Mouse (Mus musculus): ENCODE measurements around the gene 1700030J22Rik. TPM values are rescaled to one million over a fixed set of nuclear protein-coding genes. Genes with fewer than 3 reads are reported as not detected.
A peak's percentile ranks its signal among the peaks of the same experiment; 100 is the strongest.

1700030J22Rik gene
- total RNA-seq, 2 experiments from 2014 or later, result not detected

GRCm38 (mm10) chr8:116952428-116952827 lies 26.3 kb downstream of the 1700030J22Rik start:
- no peak for ATAC-seq (replicated peaks; ENCODE audit: poor library complexity)

GRCm38 (mm10) chr8:116951778-116952177 lies 27.0 kb downstream of the 1700030J22Rik start:
- ATAC-seq (replicated peaks; ENCODE audit: poor library complexity), result no peak

GRCm38 (mm10) chr8:116951369-116951768 lies 27.4 kb downstream of the 1700030J22Rik start:
- 0 out of 2 replicates have a peak, but pooled peaks have one; percentile 21 for ATAC-seq (replicated peaks; ENCODE audit: poor library complexity)

GRCm38 (mm10) chr8:116947589-116947988 lies 31.2 kb downstream of the 1700030J22Rik start:
- ATAC-seq (replicated peaks; ENCODE audit: poor library complexity), result no peak

GRCm38 (mm10) chr8:116946851-116947250 lies 31.9 kb downstream of the 1700030J22Rik start:
- ATAC-seq (replicated peaks; ENCODE audit: poor library complexity), result no peak

- ATAC-seq (replicated peaks; ENCODE audit: poor library complexity), result peak; percentile 15
These were observed 32.4 kb downstream of the 1700030J22Rik start for GRCm38 (mm10) chr8:116946268-116946838.

- ATAC-seq (replicated peaks; ENCODE audit: poor library complexity), result peak; percentile 30
These were observed 33.4 kb downstream of the 1700030J22Rik start for GRCm38 (mm10) chr8:116945169-116945910.

- ATAC-seq (replicated peaks; ENCODE audit: poor library complexity), result no peak
These were observed 34.4 kb downstream of the 1700030J22Rik start for GRCm38 (mm10) chr8:116944385-116944696.

GRCm38 (mm10) chr8:116943555-116944384 lies 35.0 kb downstream of the 1700030J22Rik start:
- ATAC-seq (replicated peaks; ENCODE audit: poor library complexity), result 0 out of 2 replicates have a peak, but pooled peaks have one; percentile 7

GRCm38 (mm10) chr8:116943161-116943554 lies 35.6 kb downstream of the 1700030J22Rik start, which contains the start of gene Atmin:
Gene Atmin (plus strand): TSS chr8:116943393.
- peak; percentile 62 for ATAC-seq (replicated peaks; ENCODE audit: poor library complexity)

- ATAC-seq (replicated peaks; ENCODE audit: poor library complexity), result peak; percentile 40
These were observed 36.3 kb downstream of the 1700030J22Rik start for GRCm38 (mm10) chr8:116942284-116943058.

- no peak for ATAC-seq (replicated peaks; ENCODE audit: poor library complexity)
These were observed 43.3 kb downstream of the 1700030J22Rik start for GRCm38 (mm10) chr8:116935506-116935905.

- ATAC-seq (replicated peaks; ENCODE audit: poor library complexity), result no peak
These were observed 43.8 kb downstream of the 1700030J22Rik start for GRCm38 (mm10) chr8:116934976-116935375.

GRCm38 (mm10) chr8:116928588-116928987 lies 50.2 kb downstream of the 1700030J22Rik start:
- peak; percentile 59 for ATAC-seq (replicated peaks; ENCODE audit: poor library complexity)

GRCm38 (mm10) chr8:116927880-116928279 lies 50.9 kb downstream of the 1700030J22Rik start:
- peak; percentile 88 for ATAC-seq (replicated peaks; ENCODE audit: poor library complexity)

GRCm38 (mm10) chr8:116923526-116923925 lies 55.2 kb downstream of the 1700030J22Rik start:
- no peak for ATAC-seq (replicated peaks; ENCODE audit: poor library complexity)

- no peak for ATAC-seq (replicated peaks; ENCODE audit: poor library complexity)
These were observed 56.5 kb downstream of the 1700030J22Rik start for GRCm38 (mm10) chr8:116922060-116922757.

- ATAC-seq (replicated peaks; ENCODE audit: poor library complexity), result peak; percentile 83
These were observed 57.3 kb downstream of the 1700030J22Rik start, which contains the start of the genes Cmc2 and Cenpn for GRCm38 (mm10) chr8:116921337-116922059. Gene Cmc2 (minus strand): TSS chr8:116921455. Gene Cenpn (plus strand): TSS chr8:116921730.

- peak; percentile 60 for ATAC-seq (replicated peaks; ENCODE audit: poor library complexity)
These were observed 57.8 kb downstream of the 1700030J22Rik start for GRCm38 (mm10) chr8:116921005-116921336.
